Mouse (Mus musculus) adrenal gland (tissue): ENCODE measurements around the gene Mex3a.

Experiments used
- intact Hi-C: fragments of 180-260 bp; cut with DNase I; formaldehyde crosslinking; loops from one replicate; pipeline ENCODE4 v1.15.1; 2025

The Mex3a gene

GRCm38 (mm10) chr3:88541622-88542401 is 9.6 kb downstream of the Mex3a start:
- intact Hi-C loops: loop anchor here (5.0 kb wide), 1 partner anchor 60 kb away; no protein-coding TSS in a partner anchor

GRCm38 (mm10) chr3:88542486-88542885 is 10.3 kb downstream of the Mex3a start:
- intact Hi-C loops: loop anchor here (5.0 kb wide), 1 partner anchor 60 kb away; no protein-coding TSS in a partner anchor

GRCm38 (mm10) chr3:88543174-88543573 is 11.0 kb downstream of the Mex3a start:
- intact Hi-C loops: loop anchor here (5.0 kb wide), 1 partner anchor 59 kb away; no protein-coding TSS in a partner anchor

- intact Hi-C loops: loop anchor here (5.0 kb wide), 1 partner anchor 58 kb away; no protein-coding TSS in a partner anchor
Observed at GRCm38 (mm10) chr3:88543651-88544410, 11.6 kb downstream of the Mex3a start.

- intact Hi-C loops: loop anchor here (5.0 kb wide), 1 partner anchor 58 kb away; no protein-coding TSS in a partner anchor
Observed at GRCm38 (mm10) chr3:88544514-88544913, 12.3 kb downstream of the Mex3a start.

- intact Hi-C loops: loop anchor here (5.0 kb wide), 1 partner anchor 57 kb away; no protein-coding TSS in a partner anchor
Observed at GRCm38 (mm10) chr3:88544955-88545591, 12.9 kb downstream of the Mex3a start.

GRCm38 (mm10) chr3:88546674-88547418 is 14.7 kb downstream of the Mex3a start:
- intact Hi-C loops: no loop called here

GRCm38 (mm10) chr3:88548180-88548917 is 16.2 kb downstream of the Mex3a start, which contains the start of gene Rab25:
Gene Rab25 (minus strand): TSS chr3:88548300.
- intact Hi-C loops: no loop called here

- intact Hi-C loops: no loop called here
Observed at GRCm38 (mm10) chr3:88551586-88551985, 19.4 kb downstream of the Mex3a start.

GRCm38 (mm10) chr3:88552082-88552645 is 20.0 kb downstream of the Mex3a start:
- intact Hi-C loops: no loop called here

- intact Hi-C loops: no loop called here
Observed at GRCm38 (mm10) chr3:88552676-88553524, 20.7 kb downstream of the Mex3a start, which contains the start of gene Lamtor2. Gene Lamtor2 (minus strand): TSS chr3:88553074.

- intact Hi-C loops: no loop called here
Observed at GRCm38 (mm10) chr3:88553525-88553879, 21.3 kb downstream of the Mex3a start, which contains the start of gene Ubqln4. Gene Ubqln4 (plus strand): TSS chr3:88553758.

GRCm38 (mm10) chr3:88553880-88554586 is 21.8 kb downstream of the Mex3a start:
- intact Hi-C loops: no loop called here

- intact Hi-C loops: no loop called here
Observed at GRCm38 (mm10) chr3:88555069-88555605, 22.9 kb downstream of the Mex3a start.

- intact Hi-C loops: no loop called here
Observed at GRCm38 (mm10) chr3:88555731-88556130, 23.5 kb downstream of the Mex3a start.

- intact Hi-C loops: no loop called here
Observed at GRCm38 (mm10) chr3:88556616-88557015, 24.4 kb downstream of the Mex3a start.

GRCm38 (mm10) chr3:88559596-88559995 is 27.4 kb downstream of the Mex3a start:
- intact Hi-C loops: no loop called here

- intact Hi-C loops: no loop called here
Observed at GRCm38 (mm10) chr3:88561989-88562388, 29.8 kb downstream of the Mex3a start.
